Mouse (Mus musculus) myocyte (in vitro differentiated cells): Measurements from ENCODE around the gene Cdc6. TPM values are rescaled to one million over a fixed set of nuclear protein-coding genes. Genes with fewer than 3 reads are reported as not detected.

ENCODE experiments used
- H3K27me3 ChIP-seq: one replicate; pipeline ENCODE4 v1.6.1; 2011; ENCODE audit not compliant: control insufficient read depth, insufficient read depth, insufficient read length
- H3K36me3 ChIP-seq: one replicate; pipeline ENCODE4 v1.6.1; 2011; ENCODE audit not compliant: control insufficient read depth, insufficient read depth
- H3K4me2 ChIP-seq: one replicate; pipeline ENCODE4 v1.6.1; 2011; ENCODE audit warnings: low read depth, control low read depth
- H3K4me3 ChIP-seq: one replicate; pipeline ENCODE4 v1.5.1; 2011; ENCODE audit warnings: mild to moderate bottlenecking, control low read depth, moderate library complexity
- H3K79me2 ChIP-seq: one replicate; pipeline ENCODE4 v1.6.1; 2011; ENCODE audit not compliant: control insufficient read depth, insufficient read depth
- H3ac ChIP-seq: one replicate; pipeline ENCODE4 v1.6.1; 2011; ENCODE audit not compliant: control insufficient read depth, insufficient read length
- MYOD1 ChIP-seq, 3 experiments: IDR thresholded peaks; one replicate each; pipeline ENCODE4 v1.6.1; 2011; ENCODE audit warnings: control low read depth in 2 of 3, low read depth in 2 of 3, mild to moderate bottlenecking in 2 of 3, moderate library complexity in 1 of 3; ENCODE audit not compliant: insufficient read length in 2 of 3, control insufficient read depth in 1 of 3
- POLR2AphosphoS2 ChIP-seq: IDR thresholded peaks from one replicate; pipeline ENCODE4 v1.6.1; 2011; ENCODE audit warnings: low read depth, control low read depth; ENCODE audit not compliant: insufficient read length
- polyA plus RNA-seq: library from polyadenylated mRNA; unstranded; fragments of >200 nt; fragmentation: generic; extraction: Trizol; gene quantifications from one replicate; pipeline ENCODE4 v1.2.1, GENCODE M21; 2012; ENCODE audit warnings: missing spikeins

Cdc6 gene
- polyA plus RNA-seq, 1 experiment = 2.6 TPM

GRCm38 (mm10) chr11:98972801-98973360, 65.3 kb downstream of the Cdc6 start:
- Histone ChIP-seq H3K4me3 (no peak overlapping the region), H3ac (no peak overlapping the region), H3K79me2 (peaks cover 2% of the 10 kb centered on the region), H3K4me2 (no peak overlapping the region), H3K27me3 (no peaks in the 10 kb centered on the region), H3K36me3 (peaks cover 24% of the 10 kb centered on the region)
- no peak for TF ChIP-seq MYOD1 (IDR thresholded peaks at IDR 0.05; ENCODE audit: control insufficient read depth in 1 of 3, insufficient read length in 2 of 3, low read depth in 2 of 3)
- peak; percentile 38 for TF ChIP-seq POLR2AphosphoS2

Other genes starting within 250 kb of the Cdc6 start
- 0.04 TPM for gene Gsdma, start 243.4 kb upstream of the Cdc6 start, polyA plus RNA-seq
- 250 TPM for gene Psmd3, start 225.2 kb upstream of the Cdc6 start, polyA plus RNA-seq
- not detected for gene Csf3, start 206.5 kb upstream of the Cdc6 start, polyA plus RNA-seq
- gene Med24, start 178.4 kb upstream of the Cdc6 start, polyA plus RNA-seq = 32.5 TPM
- 68.9 TPM for gene Thra, start 167.2 kb upstream of the Cdc6 start, polyA plus RNA-seq
- gene Nr1d1, start 132.5 kb upstream of the Cdc6 start, polyA plus RNA-seq = 49.1 TPM
- 35.6 TPM for gene Msl1, start 112.3 kb upstream of the Cdc6 start, polyA plus RNA-seq
- 22.1 TPM for gene Casc3, start 102.9 kb upstream of the Cdc6 start, polyA plus RNA-seq
- 3.5 TPM for gene Rapgefl1, start 71.0 kb upstream of the Cdc6 start, polyA plus RNA-seq
- gene Wipf2, start 44.2 kb upstream of the Cdc6 start, polyA plus RNA-seq = 5.3 TPM
- 27.3 TPM for gene Rara, start 20.0 kb downstream of the Cdc6 start, polyA plus RNA-seq
- 0.05 TPM for gene Gjd3, start 75.2 kb downstream of the Cdc6 start, polyA plus RNA-seq
- gene Top2a, start 116.4 kb downstream of the Cdc6 start, polyA plus RNA-seq = 39.9 TPM
- gene Igfbp4, start 133.4 kb downstream of the Cdc6 start, polyA plus RNA-seq = 58.6 TPM
- gene Tns4, start 181.5 kb downstream of the Cdc6 start, polyA plus RNA-seq = 0.11 TPM
- 0.38 TPM for gene Ccr7, start 247.3 kb downstream of the Cdc6 start, polyA plus RNA-seq